ENCODE assay signal across 9 mouse cellular contexts in the genomic region with DNA sequence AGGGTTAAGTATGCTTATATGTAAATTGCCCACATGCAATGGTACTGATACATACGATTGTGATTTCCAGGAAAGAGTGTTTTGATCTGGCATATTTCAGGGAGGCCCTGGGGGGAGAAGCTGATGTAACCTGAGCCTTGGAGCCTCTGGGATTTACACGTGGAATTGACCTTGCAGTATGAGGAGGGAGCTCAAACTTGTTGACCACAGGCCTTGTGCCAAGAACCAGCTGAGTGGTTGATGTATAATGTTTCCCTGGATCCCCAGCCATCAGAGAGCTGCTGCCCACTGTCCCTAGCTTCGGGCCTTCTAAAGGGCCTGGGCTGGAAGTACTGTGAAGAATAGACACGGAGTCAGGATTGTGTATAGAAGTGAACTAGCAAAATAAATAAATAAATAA. TPM values are rescaled to one million over a fixed set of nuclear protein-coding genes. Genes with fewer than 3 reads are reported as not detected.
A peak's percentile ranks its signal among the peaks of the same experiment; 100 is the strongest.
DNase-seq lines count a peak whose midpoint lies in the region; ATAC-seq lines count a peak whose summit lies in the region.
"Had no signal": no experiment of that assay in that cellular context is flagged by ENCODE, and none has a peak within 500 bp of the region (broad histone marks: within the 10 kb centered on the region; RNA-seq: fewer than 3 reads in every experiment).

No protein-coding gene starts in this region.

- peaks cover 76% of the 10 kb centered on the region for H3K36me3 ChIP-seq in megakaryocyte, embryonic 14.5 days (replicated peaks; ENCODE audit: low read length)
- no peaks in the 10 kb centered on the region for H3K36me3 ChIP-seq in forebrain, embryonic 15.5 days
- H3K36me3 ChIP-seq in limb, embryonic 11.5 days (ENCODE audit: control insufficient read depth, insufficient read depth, low read length): no peaks in the 10 kb centered on the region
- H3K36me3 ChIP-seq in neural tube, embryonic 12.5 days: no peaks in the 10 kb centered on the region

- ATAC-seq in megakaryocyte, adult 5-6 weeks (ENCODE audit: poor library complexity, severe bottlenecking): no peak
- ATAC-seq in forebrain, embryonic 15.5 days (replicated peaks): 0 out of 2 replicates have a peak, but pooled peaks have one; percentile 1
- ATAC-seq in limb, embryonic 11.5 days (ENCODE audit: insufficient number of reproducible peaks, low FRiP score, low TSS enrichment, low read depth): no peak
- no peak for ATAC-seq in neural tube, embryonic 12.5 days (ENCODE audit: low FRiP score, low read depth)

- no peak for DNase-seq in limb, embryonic 11.5 days (ENCODE audit: low spot score)
- DNase-seq in embryo, embryonic 11 days: no peak
- no peak for DNase-seq in ovary, adult 18-20 months (ENCODE audit: low spot score)
- DNase-seq in layer of hippocampus, postnatal 36 days: no peak

- peaks cover 83% of the 10 kb centered on the region for H3K4me1 ChIP-seq in megakaryocyte, embryonic 14.5 days
- peaks cover 19% of the 10 kb centered on the region for H3K4me1 ChIP-seq in forebrain, embryonic 15.5 days
- 0 out of 2 replicates have a peak, but pooled peaks cover 7% of the 10 kb centered on the region for H3K4me1 ChIP-seq in limb, embryonic 11.5 days (ENCODE audit: control insufficient read depth, insufficient read depth, low read length)
- peaks cover 8% of the 10 kb centered on the region; the same call in 1 of the 2 replicates for H3K4me1 ChIP-seq in neural tube, embryonic 12.5 days

- peak overlapping the region; percentile 97 for H3K4me3 ChIP-seq in megakaryocyte, embryonic 14.5 days (replicated peaks)
- peak overlapping the region; percentile 63; the same call in 1 of the 2 replicates for H3K4me3 ChIP-seq in forebrain, embryonic 15.5 days
- peak overlapping the region; percentile 56; the same call in 1 of the 2 replicates for H3K4me3 ChIP-seq in limb, embryonic 11.5 days (ENCODE audit: low read depth, low read length)
- H3K4me3 ChIP-seq in neural tube, embryonic 12.5 days: no peak overlapping the region

- H3K27me3 ChIP-seq in megakaryocyte, embryonic 14.5 days (replicated peaks): no peaks in the 10 kb centered on the region
- no peaks in the 10 kb centered on the region for H3K27me3 ChIP-seq in forebrain, embryonic 15.5 days
- H3K27me3 ChIP-seq in limb, embryonic 11.5 days (ENCODE audit: control insufficient read depth, insufficient read depth, low read length): no peaks in the 10 kb centered on the region
- H3K27me3 ChIP-seq in neural tube, embryonic 12.5 days (replicated peaks): 0 out of 2 replicates have a peak, but pooled peaks cover under 1% of the 10 kb centered on the region

- 61% methylated on average over 4 of the region's 4 CpGs for WGBS in forebrain, embryonic 15.5 days
- WGBS in limb, embryonic 11.5 days: 54% methylated on average over 4 of the region's 4 CpGs
- 64% methylated on average over 4 of the region's 4 CpGs for WGBS in neural tube, embryonic 12.5 days

- no peaks in the 10 kb centered on the region for H3K9me3 ChIP-seq in megakaryocyte, embryonic 14.5 days
- H3K9me3 ChIP-seq in forebrain, embryonic 15.5 days: no peaks in the 10 kb centered on the region
- H3K9me3 ChIP-seq in limb, embryonic 11.5 days (ENCODE audit: control insufficient read depth, low read length): no peaks in the 10 kb centered on the region
- H3K9me3 ChIP-seq in neural tube, embryonic 12.5 days: no peaks in the 10 kb centered on the region

- peak overlapping the region; percentile 71; the same call in 1 of the 2 replicates for H3K4me2 ChIP-seq in forebrain, embryonic 15.5 days (replicated peaks)
- peak overlapping the region; percentile 64 for H3K4me2 ChIP-seq in limb, embryonic 11.5 days (ENCODE audit: low read depth, severe bottlenecking)
- peak overlapping the region; percentile 69 for H3K4me2 ChIP-seq in neural tube, embryonic 12.5 days (replicated peaks)

- H3K9ac ChIP-seq in forebrain, embryonic 15.5 days (replicated peaks): no peak overlapping the region
- H3K9ac ChIP-seq in limb, embryonic 11.5 days (ENCODE audit: low read length): no peak overlapping the region
- no peak overlapping the region for H3K9ac ChIP-seq in neural tube, embryonic 12.5 days

- H3K27ac ChIP-seq in forebrain, embryonic 15.5 days (replicated peaks): no peak overlapping the region
- H3K27ac ChIP-seq in limb, embryonic 11.5 days (replicated peaks; ENCODE audit: low read depth, low read length): no peak overlapping the region
- H3K27ac ChIP-seq in neural tube, embryonic 12.5 days: no peak overlapping the region

RNA-seq across cellular contexts. Expression of gene Mknk1, which starts 1.0 kb away (rescaled TPM):
- 293 and 361 TPM in 2 replicates for polyA plus RNA-seq in megakaryocyte, embryonic 14.5 days (2012; ENCODE audit: insufficient read depth, low replicate concordance)
- 45.8 and 48.6 TPM in 2 replicates for total RNA-seq in megakaryocyte, adult 5-6 weeks (2015)
- 103 and 116 TPM in 2 replicates for total RNA-seq in megakaryocyte, adult 5-6 weeks (2017)
- polyA plus RNA-seq in forebrain, embryonic 15.5 days (2015; fragmentation: Nextera tagmentation; extraction: Ambion mirVana): 22.1 and 24.8 TPM in 2 replicates
- polyA plus RNA-seq in limb, embryonic 11.5 days (2014; fragmentation: Nextera tagmentation; extraction: Ambion mirVana): 23.2 and 26.1 TPM in 2 replicates
- polyA plus RNA-seq in neural tube, embryonic 12.5 days (2016; fragmentation: Nextera tagmentation; extraction: Ambion mirVana): 24.8 and 26.4 TPM in 2 replicates
- 10 to 100 TPM; 43.0 to 45.1 TPM for total RNA-seq in layer of hippocampus, postnatal 36 days (2021)

RNA-seq across cellular contexts. Expression of gene Mob3c, which starts 12.1 kb away (rescaled TPM):
- polyA plus RNA-seq in megakaryocyte, embryonic 14.5 days (2012; ENCODE audit: insufficient read depth, low replicate concordance): 19.3 and 30.2 TPM in 2 replicates
- total RNA-seq in megakaryocyte, adult 5-6 weeks (2015): 6.2 and 8.3 TPM in 2 replicates
- total RNA-seq in megakaryocyte, adult 5-6 weeks (2017): 9.6 and 10.2 TPM in 2 replicates
- 5.2 and 5.9 TPM in 2 replicates for polyA plus RNA-seq in forebrain, embryonic 15.5 days (2015; fragmentation: Nextera tagmentation; extraction: Ambion mirVana)
- 5.8 and 6.0 TPM in 2 replicates for polyA plus RNA-seq in limb, embryonic 11.5 days (2014; fragmentation: Nextera tagmentation; extraction: Ambion mirVana)
- 6.2 TPM in 2 replicates for polyA plus RNA-seq in neural tube, embryonic 12.5 days (2016; fragmentation: Nextera tagmentation; extraction: Ambion mirVana)
- total RNA-seq in layer of hippocampus, postnatal 36 days (2021): 1 to 10 TPM; 4.6 to 5.1 TPM

RNA-seq across cellular contexts. Expression of gene Kncn, which starts 44.2 kb away (rescaled TPM):
- 0.29 TPM in 1 of 2 replicates, not detected in the other for polyA plus RNA-seq in megakaryocyte, embryonic 14.5 days (2012; ENCODE audit: insufficient read depth, low replicate concordance)
- total RNA-seq in megakaryocyte, adult 5-6 weeks (2015): not detected in 2 replicates
- total RNA-seq in megakaryocyte, adult 5-6 weeks (2017): not detected in 2 replicates
- not detected in 2 replicates for polyA plus RNA-seq in forebrain, embryonic 15.5 days (2015; fragmentation: Nextera tagmentation; extraction: Ambion mirVana)
- 0.27 TPM in 1 of 2 replicates, not detected in the other for polyA plus RNA-seq in limb, embryonic 11.5 days (2014; fragmentation: Nextera tagmentation; extraction: Ambion mirVana)
- polyA plus RNA-seq in neural tube, embryonic 12.5 days (2016; fragmentation: Nextera tagmentation; extraction: Ambion mirVana): not detected in 2 replicates
- total RNA-seq in layer of hippocampus, postnatal 36 days (2021): under 1 TPM in 1 of 2 experiments, not detected in 1; 0.35 TPM
- polyA plus RNA-seq: small intestine, adult 2 months had no signal

RNA-seq across cellular contexts. Expression of gene 6430628N08Rik, which starts 50.5 kb away (rescaled TPM):
- polyA plus RNA-seq in megakaryocyte, embryonic 14.5 days (2012; ENCODE audit: insufficient read depth, low replicate concordance): 0.16 TPM in 1 of 2 replicates, not detected in the other
- total RNA-seq in megakaryocyte, adult 5-6 weeks (2015): not detected in 2 replicates
- not detected in 2 replicates for total RNA-seq in megakaryocyte, adult 5-6 weeks (2017)
- polyA plus RNA-seq in forebrain, embryonic 15.5 days (2015; fragmentation: Nextera tagmentation; extraction: Ambion mirVana): 0.20 TPM in 1 of 2 replicates, not detected in the other
- polyA plus RNA-seq in limb, embryonic 11.5 days (2014; fragmentation: Nextera tagmentation; extraction: Ambion mirVana): 0.27 and 0.44 TPM in 2 replicates
- not detected in 2 replicates for polyA plus RNA-seq in neural tube, embryonic 12.5 days (2016; fragmentation: Nextera tagmentation; extraction: Ambion mirVana)
- total RNA-seq in layer of hippocampus, postnatal 36 days (2021): not detected
- polyA plus RNA-seq: small intestine, adult 2 months had no signal

RNA-seq across cellular contexts. Expression of gene Atpaf1, which starts 55.3 kb away (rescaled TPM):
- 16.7 TPM in 1 of 2 replicates, not detected in the other for polyA plus RNA-seq in megakaryocyte, embryonic 14.5 days (2012; ENCODE audit: insufficient read depth, low replicate concordance)
- 14.4 and 21.8 TPM in 2 replicates for total RNA-seq in megakaryocyte, adult 5-6 weeks (2015)
- total RNA-seq in megakaryocyte, adult 5-6 weeks (2017): 5.8 and 7.5 TPM in 2 replicates
- polyA plus RNA-seq in forebrain, embryonic 15.5 days (2015; fragmentation: Nextera tagmentation; extraction: Ambion mirVana): 34.6 and 37.5 TPM in 2 replicates
- polyA plus RNA-seq in limb, embryonic 11.5 days (2014; fragmentation: Nextera tagmentation; extraction: Ambion mirVana): 58.7 and 63.3 TPM in 2 replicates
- polyA plus RNA-seq in neural tube, embryonic 12.5 days (2016; fragmentation: Nextera tagmentation; extraction: Ambion mirVana): 36.2 and 44.5 TPM in 2 replicates
- total RNA-seq in layer of hippocampus, postnatal 36 days (2021): 10 to 100 TPM; 49.6 to 60.5 TPM

Comparison
In these comparisons a context has a peak if more than half of its experiments do, and no peak if none do; other contexts are left out.
1. RNA of gene Mknk1, which starts 1.0 kb away (polyA plus RNA-seq): 293 to 361 TPM in megakaryocyte, embryonic 14.5 days; 24.8 to 26.4 TPM in neural tube, embryonic 12.5 days, 22.1 to 24.8 TPM in forebrain, embryonic 15.5 days and 23.2 to 26.1 TPM in limb, embryonic 11.5 days; every median in the first group is over 10 times any median in the second.
2. Peak in every context shown above with its lines, with median percentiles within 50 percentile points of each other: H3K4me2 ChIP-seq.